Mouse (Mus musculus): ENCODE results near the gene 1700017D01Rik. TPM values are rescaled to one million over a fixed set of nuclear protein-coding genes. Genes with fewer than 3 reads are reported as not detected.
A peak's percentile ranks its signal among the peaks of the same experiment; 100 is the strongest.
"Not testable (repeated sequence)": the region's sequence is repeated elsewhere in the genome, so short reads cannot be mapped to it uniquely, and the experiment has no call there.

The 1700017D01Rik gene
- polyA plus RNA-seq (2015; fragmentation: Nextera tagmentation; extraction: Ambion mirVana), result not detected in 2 replicates

GRCm38 (mm10) chr19:11130776-11131175, at the start of gene 1700017D01Rik:
Gene 1700017D01Rik, minus strand, starts transcription at chr19:11130876.
- not testable (repeated sequence) for H3K9me3 ChIP-seq (replicated peaks); H3K4me1 ChIP-seq; H3K4me2 ChIP-seq; ATAC-seq; H3K36me3 ChIP-seq (ENCODE audit: poor library complexity, severe bottlenecking); H3K4me3 ChIP-seq; H3K27me3 ChIP-seq; H3K27ac ChIP-seq; H3K9ac ChIP-seq
- WGBS, result 89% methylated on average over 8 of the region's 8 CpGs

DNA sequence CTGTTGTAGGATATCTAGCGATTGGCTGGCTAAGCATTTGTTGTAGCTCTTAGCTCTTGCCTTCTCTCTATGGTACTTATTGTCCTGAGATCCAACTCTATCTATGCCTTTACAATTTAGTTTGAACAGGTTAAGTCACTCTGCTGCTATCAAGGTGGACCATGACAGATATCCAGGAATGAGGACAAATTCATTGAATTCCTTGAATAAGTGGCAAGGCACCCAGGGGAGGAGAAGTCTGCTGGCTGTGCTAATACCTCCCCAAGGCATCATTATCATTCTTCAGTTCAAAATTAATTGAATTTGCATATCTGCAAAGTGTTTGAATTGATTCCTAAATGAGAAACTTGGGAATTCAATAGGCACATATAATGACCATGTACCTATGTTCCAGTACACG, 46.8 kb upstream of the 1700017D01Rik start:
- no peak for ATAC-seq
- WGBS, result 59% methylated on average over 2 of the region's 2 CpGs
- no peaks in the 10 kb centered on the region for H3K36me3 ChIP-seq (ENCODE audit: poor library complexity, severe bottlenecking)

GRCm38 (mm10) chr19:11165172-11165571, 34.5 kb upstream of the 1700017D01Rik start, which contains the start of gene 1700025F22Rik:
Gene 1700025F22Rik, minus strand, starts transcription at chr19:11165320.
- H3K9ac ChIP-seq, result no peak within 1 kb of the TSS
- H3K9me3 ChIP-seq (replicated peaks), result no peaks in the 10 kb centered on the region
- H3K4me1 ChIP-seq, result no peaks in the 10 kb centered on the region
- H3K4me3 ChIP-seq, result no peak within 1 kb of the TSS
- no peak within 1 kb of the TSS for H3K27ac ChIP-seq
- 33% methylated on average over 10 of the region's 10 CpGs for WGBS
- H3K27me3 ChIP-seq, result no peaks in the 10 kb centered on the region
- no peak within 1 kb of the TSS for H3K4me2 ChIP-seq
- no peak for ATAC-seq
- H3K36me3 ChIP-seq (ENCODE audit: poor library complexity, severe bottlenecking), result no peaks in the 10 kb centered on the region

More for the DNA sequence above, 46.8 kb upstream of the 1700017D01Rik start:
- no peak overlapping the region for H3K9ac ChIP-seq
- no peak overlapping the region for H3K4me3 ChIP-seq
- H3K27ac ChIP-seq, result no peak overlapping the region
- H3K9me3 ChIP-seq (replicated peaks), result no peaks in the 10 kb centered on the region
- H3K4me1 ChIP-seq, result no peaks in the 10 kb centered on the region
- H3K27me3 ChIP-seq, result no peaks in the 10 kb centered on the region
- H3K4me2 ChIP-seq, result no peak overlapping the region

DNA sequence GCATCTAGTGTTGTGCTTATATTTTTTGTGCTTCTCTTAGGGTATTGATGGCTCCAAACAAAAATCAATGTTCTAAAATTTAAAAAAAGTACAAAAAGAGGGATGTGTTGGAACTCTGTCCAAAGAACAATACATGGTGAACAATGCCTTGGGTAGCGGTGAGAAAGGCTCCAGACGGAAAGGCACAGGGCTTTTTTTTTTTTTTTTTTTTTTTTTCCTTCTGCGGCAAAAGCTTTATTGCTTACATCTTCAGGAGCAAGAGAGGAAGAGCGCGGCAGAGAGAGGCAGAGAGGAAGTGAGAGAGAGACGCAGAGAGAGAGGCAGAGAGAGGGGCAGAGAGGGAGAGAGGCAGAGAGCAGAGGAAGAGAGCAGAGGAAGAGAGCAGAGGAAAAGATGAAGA, 27.2 kb upstream of the 1700017D01Rik start:
- H3K27me3 ChIP-seq; H3K4me2 ChIP-seq; H3K27ac ChIP-seq; H3K36me3 ChIP-seq (ENCODE audit: poor library complexity, severe bottlenecking); H3K4me3 ChIP-seq; H3K9ac ChIP-seq; H3K9me3 ChIP-seq (replicated peaks); ATAC-seq; H3K4me1 ChIP-seq: not testable (repeated sequence)
- WGBS, result 86% methylated on average over 6 of the region's 6 CpGs

- H3K27me3 ChIP-seq, result no peaks in the 10 kb centered on the region
- H3K36me3 ChIP-seq (ENCODE audit: poor library complexity, severe bottlenecking), result no peaks in the 10 kb centered on the region
- H3K4me2 ChIP-seq, result no peak overlapping the region
- H3K9me3 ChIP-seq (replicated peaks), result no peaks in the 10 kb centered on the region
- WGBS, result 83% methylated on average over 4 of the region's 4 CpGs
- no peak for ATAC-seq
- H3K4me1 ChIP-seq, result no peaks in the 10 kb centered on the region
- no peak overlapping the region for H3K9ac ChIP-seq
- no peak overlapping the region for H3K4me3 ChIP-seq
- H3K27ac ChIP-seq, result no peak overlapping the region
Measured at GRCm38 (mm10) chr19:11135336-11135735, 4.7 kb upstream of the 1700017D01Rik start.

DNA sequence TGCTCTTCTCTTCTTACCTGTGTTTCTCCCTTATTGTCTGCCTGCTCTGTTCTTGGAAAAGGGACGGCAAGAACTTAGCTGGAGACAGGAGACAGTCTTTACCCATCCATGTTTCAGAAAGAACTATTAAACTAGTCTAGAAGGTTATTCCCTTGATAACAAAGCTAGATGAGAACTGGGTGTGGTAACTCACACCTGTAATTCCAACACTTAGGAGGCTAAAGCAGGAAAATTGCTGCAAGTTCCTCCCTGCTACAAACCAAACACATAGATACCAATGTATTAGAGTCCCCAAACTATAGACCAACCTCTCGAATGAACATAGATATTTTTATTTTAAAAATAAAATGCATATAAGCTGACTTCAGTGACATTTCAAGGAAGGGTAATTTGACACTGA, 4.2 kb upstream of the 1700017D01Rik start:
- no peaks in the 10 kb centered on the region for H3K9me3 ChIP-seq (replicated peaks)
- no peaks in the 10 kb centered on the region for H3K27me3 ChIP-seq
- no peak overlapping the region for H3K27ac ChIP-seq
- H3K4me1 ChIP-seq, result no peaks in the 10 kb centered on the region
- no peak overlapping the region for H3K4me3 ChIP-seq
- H3K9ac ChIP-seq, result no peak overlapping the region
- no peak overlapping the region for H3K4me2 ChIP-seq
- no peak for ATAC-seq
- H3K36me3 ChIP-seq (ENCODE audit: poor library complexity, severe bottlenecking), result no peaks in the 10 kb centered on the region
- 89% methylated on average over 2 of the region's 2 CpGs for WGBS

GRCm38 (mm10) chr19:11129702-11130101, 974 bp downstream of the 1700017D01Rik start:
- Histone ChIP-seq H3K9me3 (replicated peaks) (peaks cover 2% of the 10 kb centered on the region; the same call in 1 of the 2 replicates), H3K27me3 (no peaks in the 10 kb centered on the region), H3K4me3 (no peak overlapping the region), H3K4me1 (no peaks in the 10 kb centered on the region), H3K36me3 (ENCODE audit: poor library complexity, severe bottlenecking) (no peaks in the 10 kb centered on the region), H3K9ac (no peak overlapping the region), H3K4me2 (no peak overlapping the region), H3K27ac (no peak overlapping the region)
- no peak for ATAC-seq
- 90% methylated on average over 1 of the region's 1 CpGs for whole genome bisulfite sequencing

DNA sequence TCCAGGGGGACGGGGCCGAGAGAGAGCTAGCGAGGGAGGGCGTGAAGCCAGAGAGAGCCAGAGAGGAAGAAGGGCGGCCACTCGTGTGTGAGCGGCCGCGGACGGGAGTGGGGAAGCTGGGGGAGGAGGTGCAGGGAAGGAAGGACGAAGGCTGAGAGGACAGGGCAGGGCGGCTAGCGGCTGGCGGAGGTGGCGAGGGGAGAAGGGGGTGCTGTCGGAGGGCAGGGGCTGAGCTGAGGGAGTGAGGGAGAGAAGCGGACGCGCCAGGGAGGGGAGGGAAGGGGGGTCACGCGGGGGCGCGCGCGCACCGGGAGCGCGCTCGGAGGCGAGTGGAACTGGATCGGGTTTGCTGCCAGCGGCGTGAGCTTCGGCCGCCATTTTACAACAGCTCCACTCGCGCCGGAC, 9.7 kb downstream of the 1700017D01Rik start:
- not testable (repeated sequence) for H3K4me1 ChIP-seq; H3K27ac ChIP-seq; H3K36me3 ChIP-seq (ENCODE audit: poor library complexity, severe bottlenecking); H3K27me3 ChIP-seq; H3K9me3 ChIP-seq (replicated peaks); H3K9ac ChIP-seq
- Histone ChIP-seq H3K4me3 (peak overlapping the region; percentile 34), H3K4me2 (peak overlapping the region; percentile 51)
- WGBS, result 2% methylated on average over 12 of the region's 38 CpGs
- peak; percentile 99 for ATAC-seq

DNA sequence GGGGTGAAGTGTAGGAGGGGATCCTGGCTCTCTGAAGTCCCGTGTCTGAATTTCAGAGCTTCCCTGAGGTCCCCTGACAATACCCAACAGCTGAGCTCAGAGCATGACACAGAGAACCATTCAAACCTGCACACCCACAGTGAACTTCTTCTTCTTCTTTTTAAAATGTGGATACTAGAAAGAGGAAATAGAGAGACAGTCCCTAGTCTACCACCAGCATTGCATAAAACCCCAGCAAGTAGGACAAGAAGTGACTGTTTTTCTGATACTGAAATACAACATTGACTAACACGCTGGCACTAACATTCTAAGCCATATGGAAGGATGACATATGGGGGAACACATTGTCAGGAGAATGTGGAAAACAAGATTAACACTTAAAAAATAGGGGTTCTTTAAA, 11.3 kb downstream of the 1700017D01Rik start:
- no peak overlapping the region for H3K4me2 ChIP-seq
- H3K9me3 ChIP-seq (replicated peaks), result no peaks in the 10 kb centered on the region
- ATAC-seq, result no peak
- WGBS, result 80% methylated on average over 2 of the region's 2 CpGs
- no peaks in the 10 kb centered on the region for H3K27me3 ChIP-seq
- no peak overlapping the region for H3K4me3 ChIP-seq
- no peak overlapping the region for H3K27ac ChIP-seq
- no peaks in the 10 kb centered on the region for H3K36me3 ChIP-seq (ENCODE audit: poor library complexity, severe bottlenecking)
- H3K9ac ChIP-seq, result no peak overlapping the region
- no peaks in the 10 kb centered on the region for H3K4me1 ChIP-seq

DNA sequence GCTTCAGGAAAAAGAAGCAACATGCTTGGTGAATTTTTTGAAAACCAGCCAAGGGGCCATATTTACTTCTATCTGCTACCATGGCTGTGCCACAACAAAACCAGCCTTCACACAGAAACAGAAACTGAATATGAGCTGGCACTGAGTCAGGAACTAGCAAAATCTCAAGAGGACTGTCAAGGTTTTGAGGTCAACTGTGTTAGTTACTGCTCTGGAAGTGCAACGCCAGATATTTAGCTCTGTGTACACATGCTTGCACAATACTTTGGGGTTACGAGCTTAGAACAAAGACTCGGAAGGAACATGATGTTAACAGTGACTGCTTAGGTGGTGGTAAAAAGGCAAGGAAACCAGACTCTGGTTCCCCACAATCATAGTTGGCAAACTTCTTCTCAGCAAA, 22.9 kb downstream of the 1700017D01Rik start:
- Histone ChIP-seq H3K36me3 (ENCODE audit: poor library complexity, severe bottlenecking) (no peaks in the 10 kb centered on the region), H3K27ac (no peak overlapping the region), H3K4me2 (no peak overlapping the region), H3K4me1 (no peaks in the 10 kb centered on the region), H3K9ac (no peak overlapping the region), H3K4me3 (no peak overlapping the region), H3K9me3 (replicated peaks) (no peaks in the 10 kb centered on the region), H3K27me3 (no peaks in the 10 kb centered on the region)
- WGBS, result 88% methylated on average over 3 of the region's 3 CpGs
- ATAC-seq, result no peak

GRCm38 (mm10) chr19:11101880-11102279, 28.8 kb downstream of the 1700017D01Rik start:
- no peak for ATAC-seq
- Histone ChIP-seq H3K4me1 (no peaks in the 10 kb centered on the region), H3K4me2 (no peak overlapping the region), H3K4me3 (no peak overlapping the region), H3K27ac (no peak overlapping the region), H3K36me3 (ENCODE audit: poor library complexity, severe bottlenecking) (no peaks in the 10 kb centered on the region), H3K9ac (no peak overlapping the region), H3K9me3 (replicated peaks) (no peaks in the 10 kb centered on the region), H3K27me3 (no peaks in the 10 kb centered on the region)
- WGBS, result 81% methylated on average over 1 of the region's 1 CpGs

DNA sequence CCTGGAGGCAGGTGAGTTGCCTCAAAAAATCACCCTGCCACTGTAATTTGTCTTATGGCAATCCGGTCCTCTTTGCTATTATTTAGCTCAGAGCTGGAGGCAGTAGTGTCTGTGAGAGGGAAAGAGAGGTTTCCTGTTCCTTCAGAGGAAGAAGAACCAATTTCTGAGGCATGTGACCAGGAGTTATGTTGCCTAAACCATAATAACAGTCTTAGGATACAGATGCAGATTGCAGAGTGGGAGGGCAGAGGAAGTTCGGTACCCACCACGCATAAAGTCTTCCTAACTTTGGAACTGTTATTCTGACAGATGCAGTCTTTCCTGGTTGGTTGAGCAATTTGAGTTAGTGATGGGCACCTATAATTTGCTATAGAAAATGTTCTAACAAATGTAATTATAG, 32.3 kb downstream of the 1700017D01Rik start:
- Histone ChIP-seq H3K9ac (no peak overlapping the region), H3K4me3 (no peak overlapping the region), H3K4me2 (no peak overlapping the region), H3K27ac (no peak overlapping the region), H3K27me3 (peaks cover 3% of the 10 kb centered on the region), H3K9me3 (replicated peaks) (no peaks in the 10 kb centered on the region), H3K36me3 (ENCODE audit: poor library complexity, severe bottlenecking) (no peaks in the 10 kb centered on the region), H3K4me1 (no peaks in the 10 kb centered on the region)
- WGBS, result 80% methylated on average over 3 of the region's 3 CpGs
- ATAC-seq, result no peak

GRCm38 (mm10) chr19:11092131-11092530, 38.5 kb downstream of the 1700017D01Rik start:
- not testable (repeated sequence) for H3K27ac ChIP-seq; H3K36me3 ChIP-seq (ENCODE audit: poor library complexity, severe bottlenecking); H3K9me3 ChIP-seq (replicated peaks); H3K4me1 ChIP-seq; H3K9ac ChIP-seq
- peak overlapping the region; percentile 56 for H3K4me2 ChIP-seq
- H3K4me3 ChIP-seq, result peak overlapping the region; percentile 31
- H3K27me3 ChIP-seq, result peaks cover 11% of the 10 kb centered on the region
- WGBS, result 6% methylated on average over 38 of the region's 50 CpGs
- ATAC-seq, result peak; percentile 50; the same call in 1 of the 2 replicates
